Mouse (Mus musculus) testis, postnatal 10 days (tissue): ENCODE data around the gene Ankrd12.

Source experiments
- DNase-seq: peaks from one replicate; pipeline ENCODE4 v3.0.0; 2021; ENCODE audit warnings: low spot score

Gene Ankrd12

GRCm38 (mm10) chr17:65962263-65962662, 114.6 kb downstream of the Ankrd12 start:
- DNase-seq = no peak

GRCm38 (mm10) chr17:65961606-65962136, 115.2 kb downstream of the Ankrd12 start:
- no peak for DNase-seq

- no peak for DNase-seq
These were observed 117.9 kb downstream of the Ankrd12 start for GRCm38 (mm10) chr17:65959011-65959410.

GRCm38 (mm10) chr17:65958366-65958765, 118.5 kb downstream of the Ankrd12 start:
- DNase-seq = no peak

- DNase-seq = no peak
These were observed 119.0 kb downstream of the Ankrd12 start for GRCm38 (mm10) chr17:65957782-65958325.

GRCm38 (mm10) chr17:65956993-65957781, 119.7 kb downstream of the Ankrd12 start:
- DNase-seq = no peak

GRCm38 (mm10) chr17:65956140-65956539, 120.7 kb downstream of the Ankrd12 start:
- no peak for DNase-seq

GRCm38 (mm10) chr17:65953959-65954358, 122.9 kb downstream of the Ankrd12 start:
- no peak for DNase-seq

GRCm38 (mm10) chr17:65952083-65952482, 124.8 kb downstream of the Ankrd12 start:
- no peak for DNase-seq

GRCm38 (mm10) chr17:65950622-65951404, 126.1 kb downstream of the Ankrd12 start, which contains the start of gene Twsg1:
Twsg1 (minus strand) TSS chr17:65951226.
- peak; percentile 98 for DNase-seq

GRCm38 (mm10) chr17:65950183-65950582, 126.7 kb downstream of the Ankrd12 start:
- no peak for DNase-seq

- DNase-seq = no peak
These were observed 129.6 kb downstream of the Ankrd12 start for GRCm38 (mm10) chr17:65947307-65947706.

GRCm38 (mm10) chr17:65945420-65945819, 131.5 kb downstream of the Ankrd12 start:
- no peak for DNase-seq

- no peak for DNase-seq
These were observed 134.5 kb downstream of the Ankrd12 start for GRCm38 (mm10) chr17:65942394-65942793.

- DNase-seq = no peak
These were observed 135.6 kb downstream of the Ankrd12 start for GRCm38 (mm10) chr17:65941275-65941674.

- DNase-seq = no peak
These were observed 136.7 kb downstream of the Ankrd12 start for GRCm38 (mm10) chr17:65940221-65940620.

GRCm38 (mm10) chr17:65939461-65940192, 137.3 kb downstream of the Ankrd12 start:
- no peak for DNase-seq

GRCm38 (mm10) chr17:65937671-65938070, 139.2 kb downstream of the Ankrd12 start:
- no peak for DNase-seq

- no peak for DNase-seq
These were observed 143.1 kb downstream of the Ankrd12 start for GRCm38 (mm10) chr17:65933741-65934140.

- DNase-seq = no peak
These were observed 145.4 kb downstream of the Ankrd12 start for GRCm38 (mm10) chr17:65931525-65931924.

GRCm38 (mm10) chr17:65930960-65931359, 145.9 kb downstream of the Ankrd12 start:
- no peak for DNase-seq
